Mouse (Mus musculus) heart, embryonic 13.5 days (tissue): ENCODE measurements around the gene Pias3. TPM values are rescaled to one million over a fixed set of nuclear protein-coding genes. Genes with fewer than 3 reads are reported as not detected.

Source experiments
- ATAC-seq: fragments of 200-750 bp; cut with Nextera tagmentation; 2 replicates; pipeline ENCODE4 v1.8.0; 2017; ENCODE audit warnings: moderate TSS enrichment; ENCODE audit not compliant: insufficient number of reproducible peaks, low FRiP score, low TSS enrichment; ENCODE audit errors: extremely low read depth
- H3K27ac ChIP-seq: fragments of 300-500 bp; sonication (generic); replicated peaks from 2 replicates; pipeline ENCODE4 v1.5.1; 2015; ENCODE audit warnings: moderate library complexity, mild to moderate bottlenecking, inconsistent platforms
- H3K27me3 ChIP-seq: fragments of 300-500 bp; sonication (generic); replicated peaks from 2 replicates; pipeline ENCODE4 v1.6.1; 2015; ENCODE audit warnings: mild to moderate bottlenecking, inconsistent platforms
- H3K36me3 ChIP-seq: fragments of 300-500 bp; sonication (generic); 2 replicates; pipeline ENCODE4 v1.6.1; 2015; ENCODE audit warnings: mild to moderate bottlenecking, inconsistent platforms
- H3K4me1 ChIP-seq: fragments of 300-500 bp; sonication (generic); 2 replicates; pipeline ENCODE4 v1.6.1; 2015; ENCODE audit warnings: inconsistent platforms
- H3K4me2 ChIP-seq: fragments of 300-500 bp; sonication (generic); 2 replicates; pipeline ENCODE4 v1.6.1; 2015; ENCODE audit warnings: inconsistent platforms, mild to moderate bottlenecking, moderate library complexity
- H3K4me3 ChIP-seq: fragments of 300-500 bp; sonication (generic); 2 replicates; pipeline ENCODE4 v1.5.1; 2015; ENCODE audit warnings: moderate library complexity, mild to moderate bottlenecking, inconsistent platforms
- H3K9ac ChIP-seq: fragments of 300-500 bp; sonication (generic); 2 replicates; pipeline ENCODE4 v1.6.1; 2015; ENCODE audit warnings: inconsistent platforms, mild to moderate bottlenecking, moderate library complexity
- H3K9me3 ChIP-seq: fragments of 300-500 bp; sonication (generic); 2 replicates; pipeline ENCODE4 v1.6.1; 2016; ENCODE audit warnings: inconsistent platforms
- WGBS: fragments of 180-500 bp; shearing (Covaris S2); methylation state at CpG from one replicate; pipeline ENCODE4 v1.1.7; 2015; ENCODE audit warnings: mixed read lengths; 5-methylcytosine and 5-hydroxymethylcytosine counted together
- polyA plus RNA-seq: library from polyadenylated mRNA; unstranded; fragments of >200 nt; fragmentation: Nextera tagmentation; extraction: Ambion mirVana; gene quantifications from 2 replicates; pipeline ENCODE4 v1.2.1, GENCODE M21; 2015

Pias3 gene
- polyA plus RNA-seq, 1 experiment from 2014 or later: 37.7 TPM

DNA sequence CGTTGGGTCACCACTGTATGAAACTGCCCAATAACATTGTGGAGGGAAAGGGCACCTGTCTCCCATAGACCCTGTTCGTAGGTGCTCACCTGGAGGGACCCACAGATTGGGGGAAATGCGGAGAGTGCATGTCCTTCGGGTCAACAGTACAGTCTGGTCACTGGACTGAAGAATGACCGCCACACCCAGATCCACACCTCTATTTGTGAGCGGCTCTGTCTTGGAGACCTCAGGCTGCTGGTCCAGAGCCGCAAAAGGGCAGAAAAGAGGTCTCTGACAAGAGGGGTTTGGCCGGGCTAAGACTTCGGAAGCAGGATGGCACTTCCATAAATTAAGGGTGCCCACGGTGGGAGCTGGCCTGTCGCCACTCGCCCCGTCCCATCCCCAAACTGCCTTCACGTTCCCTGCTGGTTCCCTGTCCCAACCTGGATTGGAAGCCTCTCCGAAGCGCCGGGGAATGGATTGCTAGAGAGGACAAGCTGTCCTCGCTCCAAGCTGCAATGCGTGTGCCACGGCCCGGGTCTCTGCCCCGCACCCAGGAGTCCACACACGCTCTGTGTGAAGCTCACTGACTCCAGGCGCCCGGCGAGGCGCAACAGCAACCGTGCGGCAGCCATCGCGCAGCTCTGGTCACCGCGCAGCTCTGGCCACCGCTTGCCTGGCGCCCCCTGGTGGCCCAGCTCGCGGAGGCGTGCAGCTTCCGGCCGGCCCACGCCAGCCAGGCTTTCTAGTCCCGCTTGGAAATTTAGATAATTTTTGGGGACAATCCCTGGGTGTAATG lies 11.9 kb downstream of the Pias3 start, which contains the start of gene Nudt17:
Nudt17 (minus strand) TSS at position 660 of the 781 bp plus-strand sequence.
- H3K27me3 ChIP-seq: peaks cover 7% of the 10 kb centered on the region; the same call in 1 of the 2 replicates
- H3K4me1 ChIP-seq: peaks cover 10% of the 10 kb centered on the region
- H3K4me2 ChIP-seq: peak within 1 kb of the TSS; percentile 86
- 5% methylated on average over 42 of the region's 42 CpGs for WGBS
- peak within 1 kb of the TSS; percentile 83 for H3K9ac ChIP-seq
- ATAC-seq: peak; percentile 64; the same call in 1 of the 2 replicates
- peaks cover 62% of the 10 kb centered on the region for H3K36me3 ChIP-seq
- no peak within 1 kb of the TSS for H3K27ac ChIP-seq
- H3K9me3 ChIP-seq: no peaks in the 10 kb centered on the region
- H3K4me3 ChIP-seq: peak within 1 kb of the TSS; percentile 56

DNA sequence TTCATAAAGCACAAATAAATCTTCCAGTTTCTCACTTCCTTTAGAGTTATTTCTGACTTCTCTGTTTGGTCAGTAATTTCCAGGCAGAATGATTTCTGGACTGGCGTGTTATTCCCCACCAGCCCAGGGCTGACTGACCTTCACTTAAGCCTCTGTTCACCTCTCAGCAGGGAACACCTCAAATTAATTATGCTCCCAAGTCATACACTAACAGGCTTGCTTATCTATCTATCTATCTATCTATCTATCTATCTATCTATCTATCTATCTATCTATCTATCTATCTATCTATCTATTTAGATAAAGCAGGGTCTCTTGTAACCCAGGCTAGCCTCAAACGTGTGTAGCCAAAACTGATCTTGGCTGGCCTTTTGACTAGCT lies 12.5 kb downstream of the Pias3 start:
- Histone ChIP-seq H3K36me3 (peaks cover 62% of the 10 kb centered on the region), H3K4me1 (peaks cover 10% of the 10 kb centered on the region), H3K27me3 (peaks cover 7% of the 10 kb centered on the region; the same call in 1 of the 2 replicates), H3K4me3 (peak overlapping the region; percentile 56; the same call in 1 of the 2 replicates), H3K27ac (no peak overlapping the region), H3K9me3 (no peaks in the 10 kb centered on the region), H3K4me2 (peak overlapping the region; percentile 86), H3K9ac (peak overlapping the region; percentile 83)
- ATAC-seq: no peak
- 35% methylated on average over 2 of the region's 2 CpGs for WGBS

DNA sequence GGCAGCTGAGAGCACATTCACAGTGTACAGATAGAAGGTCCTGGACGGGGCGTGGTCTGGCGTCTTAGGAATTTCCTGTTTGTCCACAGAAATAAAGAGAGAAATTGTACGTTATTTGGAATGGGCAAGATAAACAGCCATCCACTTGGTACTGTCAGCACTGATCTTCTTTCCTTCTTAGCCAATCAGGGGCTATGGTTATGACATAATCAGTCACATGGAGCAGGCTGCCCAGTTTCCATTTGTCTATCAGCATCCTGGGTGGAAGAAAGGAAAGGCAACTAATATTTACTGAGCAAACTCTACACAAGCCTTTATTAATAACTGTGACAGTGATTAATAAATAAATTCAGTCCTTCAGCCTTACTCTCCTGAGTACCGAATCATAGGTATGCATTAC lies 18.1 kb downstream of the Pias3 start:
- H3K9me3 ChIP-seq: no peaks in the 10 kb centered on the region
- H3K36me3 ChIP-seq: peaks cover 91% of the 10 kb centered on the region
- H3K4me1 ChIP-seq: 0 out of 2 replicates have a peak, but pooled peaks cover 1% of the 10 kb centered on the region
- no peak overlapping the region for H3K4me3 ChIP-seq
- no peak for ATAC-seq
- 85% methylated on average over 5 of the region's 5 CpGs for WGBS
- no peak overlapping the region for H3K27ac ChIP-seq
- no peaks in the 10 kb centered on the region for H3K27me3 ChIP-seq
- H3K4me2 ChIP-seq: no peak overlapping the region
- H3K9ac ChIP-seq: no peak overlapping the region

DNA sequence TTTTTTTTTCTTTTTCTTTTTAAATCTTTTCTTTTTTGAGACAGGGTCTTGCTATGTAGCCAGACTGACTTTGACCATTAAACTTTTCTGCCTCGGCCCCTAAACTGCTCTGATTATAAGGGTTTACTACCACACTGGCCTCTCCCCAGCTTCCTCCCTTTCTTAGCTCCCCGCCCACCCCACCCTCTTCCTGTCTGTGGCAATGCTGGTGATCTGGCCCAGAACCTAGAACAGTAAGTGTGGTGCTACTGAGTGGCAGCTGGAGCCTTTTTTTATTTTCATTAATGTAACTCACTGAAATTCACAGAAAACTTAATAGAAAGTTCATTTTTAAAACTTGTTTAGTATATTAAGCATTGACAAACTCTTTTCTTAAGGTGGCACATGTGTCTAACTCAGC lies 19.7 kb downstream of the Pias3 start:
- Histone ChIP-seq H3K36me3 (peaks cover 92% of the 10 kb centered on the region), H3K27me3 (no peaks in the 10 kb centered on the region), H3K4me2 (no peak overlapping the region), H3K4me1 (0 out of 2 replicates have a peak, but pooled peaks cover 6% of the 10 kb centered on the region), H3K9ac (no peak overlapping the region), H3K9me3 (no peaks in the 10 kb centered on the region), H3K4me3 (no peak overlapping the region), H3K27ac (no peak overlapping the region)
- WGBS: 75% methylated on average over 2 of the region's 2 CpGs
- ATAC-seq: no peak

DNA sequence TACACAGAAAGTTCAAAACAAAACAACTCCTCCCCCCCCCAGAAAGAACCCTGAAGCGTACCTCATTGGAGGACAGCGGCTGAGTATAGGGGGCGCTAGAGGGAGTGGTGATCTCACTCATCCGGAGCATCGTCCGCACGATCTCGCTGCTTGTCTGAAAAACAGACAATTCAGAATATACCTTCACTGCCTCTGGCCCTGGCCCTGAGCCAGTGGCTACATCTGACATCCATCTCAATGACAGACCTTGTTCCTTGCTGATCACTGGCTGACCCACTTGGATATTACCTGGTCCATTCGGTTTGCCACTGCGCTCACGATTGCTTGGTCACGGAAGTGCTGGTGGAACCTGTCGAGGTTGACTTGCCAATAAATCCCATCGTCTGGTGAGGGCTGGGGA lies 23.0 kb downstream of the Pias3 start:
- ATAC-seq: no peak
- Histone ChIP-seq H3K4me2 (peak overlapping the region; percentile 29), H3K27ac (no peak overlapping the region), H3K9me3 (no peaks in the 10 kb centered on the region), H3K27me3 (no peaks in the 10 kb centered on the region), H3K9ac (no peak overlapping the region), H3K4me3 (no peak overlapping the region), H3K4me1 (peaks cover 14% of the 10 kb centered on the region), H3K36me3 (peaks cover 92% of the 10 kb centered on the region)
- WGBS: 38% methylated on average over 14 of the region's 14 CpGs

DNA sequence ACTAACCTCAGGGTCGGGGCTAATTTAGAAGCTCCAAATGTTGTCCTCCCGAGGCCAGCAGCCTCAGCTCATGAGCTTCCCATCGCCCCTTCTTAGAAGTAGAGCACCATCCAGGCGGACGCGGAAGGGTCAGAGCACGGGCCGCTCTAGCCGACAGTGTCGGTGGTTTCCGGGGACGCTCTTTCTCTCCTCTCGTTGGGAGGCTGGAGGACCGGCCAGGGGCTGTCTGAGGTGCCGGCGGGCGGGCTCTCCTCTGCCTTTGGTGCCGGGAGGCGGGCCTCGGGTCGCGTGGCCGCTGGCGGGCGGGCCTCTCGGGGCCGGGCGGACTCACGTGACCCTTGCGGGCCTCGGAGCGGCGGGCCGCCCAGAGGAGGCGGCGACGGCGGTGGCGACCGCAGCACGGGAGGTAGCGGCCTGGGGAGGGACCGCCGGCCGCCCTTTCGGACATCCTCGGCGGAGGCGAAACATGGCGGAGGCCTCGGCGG lies 31.2 kb downstream of the Pias3 start, which contains the start of the genes Polr3c and Rnf115:
Polr3c (minus strand) TSS at position 286 of the 485 bp plus-strand sequence.
Rnf115 (plus strand) TSS at position 322 of the 485 bp plus-strand sequence.
- Histone ChIP-seq H3K9ac (peak within 1 kb of the TSS; percentile 97), H3K4me1 (peaks cover 47% of the 10 kb centered on the region), H3K9me3 (no peaks in the 10 kb centered on the region), H3K27ac (peak within 1 kb of the TSS; percentile 92), H3K27me3 (no peaks in the 10 kb centered on the region), H3K4me2 (peak within 1 kb of the TSS; percentile 82), H3K4me3 (peak within 1 kb of the TSS; percentile 98), H3K36me3 (peaks cover 29% of the 10 kb centered on the region)
- peak; percentile 99 for ATAC-seq
- under 1% methylated on average over 51 of the region's 52 CpGs for WGBS

DNA sequence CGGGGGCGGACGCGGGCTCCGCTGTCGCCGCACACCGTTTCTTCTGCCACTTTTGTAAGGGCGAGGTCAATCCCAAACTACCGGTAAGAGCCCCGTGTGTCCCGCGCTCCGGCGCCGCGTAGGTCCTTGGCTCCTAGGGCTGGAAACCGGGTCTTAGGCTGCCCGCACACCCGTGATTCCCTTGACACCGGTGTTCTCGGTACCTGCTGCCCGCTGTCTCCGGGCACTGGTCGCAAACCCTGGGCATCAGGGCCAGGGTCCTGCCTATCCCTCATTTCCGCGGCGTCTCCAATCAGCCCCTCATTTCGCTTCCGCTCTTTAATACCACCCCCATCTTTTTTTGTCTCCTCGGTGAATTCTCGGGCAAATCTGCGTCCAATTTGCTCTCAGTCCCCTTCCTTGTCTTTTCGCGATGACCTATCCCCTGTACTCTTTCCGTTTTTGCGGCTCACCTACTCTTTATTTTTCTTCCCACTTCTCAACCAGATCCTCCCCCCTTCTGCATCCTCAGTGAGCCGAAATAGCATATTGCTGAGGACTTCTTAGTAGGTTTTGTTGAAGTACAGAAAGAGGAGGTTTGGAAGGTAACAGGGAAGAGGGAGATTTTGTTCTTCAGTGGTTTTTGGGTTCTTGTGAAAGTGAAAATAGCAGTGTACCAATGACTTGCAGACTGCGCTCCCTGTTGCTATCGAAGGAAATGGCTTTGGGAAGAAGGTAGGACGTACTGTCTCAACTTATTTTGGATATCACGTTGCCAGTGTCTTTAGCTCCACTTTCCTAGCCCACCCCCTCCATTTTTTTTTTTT lies 31.8 kb downstream of the Pias3 start:
- no peaks in the 10 kb centered on the region for H3K27me3 ChIP-seq
- peaks cover 25% of the 10 kb centered on the region for H3K36me3 ChIP-seq
- H3K9me3 ChIP-seq: no peaks in the 10 kb centered on the region
- H3K4me3 ChIP-seq: peak overlapping the region; percentile 98
- peak overlapping the region; percentile 97 for H3K9ac ChIP-seq
- under 1% methylated on average over 41 of the region's 42 CpGs for WGBS
- H3K4me2 ChIP-seq: peak overlapping the region; percentile 82
- ATAC-seq: peak; percentile 38; the same call in 1 of the 2 replicates
- H3K27ac ChIP-seq: peak overlapping the region; percentile 92
- peaks cover 43% of the 10 kb centered on the region for H3K4me1 ChIP-seq

DNA sequence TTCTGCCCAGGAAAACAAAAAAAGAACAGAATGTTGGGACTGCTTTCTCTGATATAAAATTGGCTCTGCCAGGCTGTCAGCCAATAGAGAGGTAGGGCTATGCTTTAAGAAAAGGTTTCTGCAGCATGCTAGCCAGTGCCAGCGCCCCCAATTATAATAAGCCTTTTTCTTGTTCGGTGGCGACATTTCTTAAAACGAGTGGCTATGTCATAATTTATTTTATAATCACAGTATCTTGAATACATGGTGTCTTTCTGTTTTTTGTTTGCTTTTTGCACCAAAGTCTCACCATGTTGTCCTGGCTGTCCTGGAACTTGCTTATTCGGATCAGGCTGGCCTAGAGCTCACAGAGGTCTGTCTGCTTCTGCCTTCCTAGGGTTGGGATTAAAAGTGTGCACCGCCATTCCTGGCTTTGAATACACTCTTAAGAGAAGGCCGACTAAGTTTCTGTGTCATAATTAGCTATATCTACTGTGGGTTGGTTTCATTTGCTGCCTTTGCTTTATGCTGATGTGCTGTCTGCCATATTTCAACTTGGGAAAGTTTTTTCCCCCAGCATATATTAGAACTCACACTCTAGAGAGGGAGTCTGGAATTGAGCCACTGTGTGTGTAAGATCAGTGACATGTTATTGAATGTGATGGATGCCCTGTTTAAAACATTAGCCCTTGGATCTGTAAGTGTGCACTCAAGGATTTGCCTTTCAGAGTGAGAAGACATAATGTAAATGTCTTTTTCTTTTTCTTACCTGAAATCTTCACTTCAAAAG lies 32.6 kb downstream of the Pias3 start:
- Histone ChIP-seq H3K4me3 (peak overlapping the region; percentile 98), H3K27me3 (no peaks in the 10 kb centered on the region), H3K4me1 (peaks cover 46% of the 10 kb centered on the region), H3K9ac (peak overlapping the region; percentile 97), H3K4me2 (peak overlapping the region; percentile 82), H3K36me3 (peaks cover 17% of the 10 kb centered on the region), H3K9me3 (no peaks in the 10 kb centered on the region), H3K27ac (peak overlapping the region; percentile 92)
- ATAC-seq: no peak
- 42% methylated on average over 7 of the region's 7 CpGs for WGBS

DNA sequence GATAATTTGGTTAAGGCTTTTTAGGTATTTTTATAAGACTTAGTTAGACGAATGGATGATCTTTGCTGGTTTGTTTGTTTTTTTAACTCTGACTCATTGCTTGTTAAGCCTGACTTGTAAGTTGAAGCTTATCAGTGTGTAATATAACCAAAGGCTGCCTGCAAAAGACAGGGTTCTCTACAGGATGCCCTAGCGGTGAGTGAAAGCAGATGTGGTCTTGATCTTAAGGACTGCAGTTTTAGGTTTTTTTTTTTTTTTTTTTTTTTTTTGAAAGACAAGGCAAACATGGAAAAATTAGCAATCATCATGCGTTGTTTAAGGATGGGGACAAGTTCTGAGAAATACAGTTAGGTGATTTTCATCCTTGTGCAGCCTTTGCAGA lies 33.2 kb downstream of the Pias3 start:
- ATAC-seq: no peak
- 44% methylated on average over 3 of the region's 3 CpGs for WGBS

DNA sequence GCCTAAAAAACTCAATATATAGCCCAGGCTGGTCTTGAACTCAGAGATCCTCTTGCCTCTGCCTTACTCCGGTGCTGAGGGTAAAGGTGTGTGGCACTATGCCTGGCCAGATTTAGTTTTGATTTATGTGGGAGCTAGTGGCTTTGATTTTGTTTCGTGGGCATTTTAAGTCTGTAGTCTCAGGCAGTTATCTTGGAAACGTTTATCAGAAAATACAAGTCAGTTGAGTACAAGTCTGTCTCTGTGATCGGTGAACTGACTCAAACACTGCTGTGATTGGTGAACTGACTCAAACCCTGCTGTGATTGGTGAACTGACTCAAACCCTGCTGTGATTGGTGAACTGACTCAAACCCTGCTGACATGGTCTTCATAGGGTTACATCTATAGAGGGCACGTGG lies 34.6 kb downstream of the Pias3 start:
- Histone ChIP-seq H3K27me3 (no peaks in the 10 kb centered on the region), H3K4me3 (no peak overlapping the region), H3K9ac (no peak overlapping the region; the same call in 1 of the 2 replicates), H3K4me1 (peaks cover 56% of the 10 kb centered on the region), H3K36me3 (peaks cover 3% of the 10 kb centered on the region; the same call in 1 of the 2 replicates), H3K9me3 (no peaks in the 10 kb centered on the region), H3K4me2 (no peak overlapping the region), H3K27ac (no peak overlapping the region)
- no peak for ATAC-seq
- 48% methylated on average over 5 of the region's 5 CpGs for WGBS

More for the DNA sequence above, 33.2 kb downstream of the Pias3 start:
- H3K4me2 ChIP-seq: peak overlapping the region; percentile 82
- no peaks in the 10 kb centered on the region for H3K27me3 ChIP-seq
- H3K9me3 ChIP-seq: no peaks in the 10 kb centered on the region
- H3K9ac ChIP-seq: 0 out of 2 replicates have a peak overlapping the region, but pooled peaks have one; percentile 14
- H3K36me3 ChIP-seq: peaks cover 12% of the 10 kb centered on the region
- H3K4me3 ChIP-seq: peak overlapping the region; percentile 98; the same call in 1 of the 2 replicates
- H3K27ac ChIP-seq: no peak overlapping the region
- peaks cover 52% of the 10 kb centered on the region for H3K4me1 ChIP-seq
